In genomic region chr2:75707420-75707819, GRCm38 (mm10) we compare ENCODE assay signal across 17 mouse cellular contexts. TPM values are rescaled to one million over a fixed set of nuclear protein-coding genes. Genes with fewer than 3 reads are reported as not detected.
DNase-seq lines count a peak whose midpoint lies in the region; ATAC-seq and TF ChIP-seq lines count a peak whose summit lies in the region.
"Had no signal": no experiment of that assay in that cellular context is flagged by ENCODE, and none has a peak within 500 bp of the region (broad histone marks: within the 10 kb centered on the region; RNA-seq: fewer than 3 reads in every experiment).

No protein-coding gene starts in this region.

- TF ChIP-seq CTCF in stomach, postnatal 0 days (IDR thresholded peaks at IDR 0.05; ENCODE audit: low read depth): peak; percentile 13; the same call in 1 of the 2 replicates

- 3% methylated on average over 1 of the region's 1 CpGs for WGBS in liver, embryonic 11.5 days
- WGBS in liver, embryonic 13.5 days (ENCODE audit: insufficient replicate concordance): 6% methylated on average over 1 of the region's 1 CpGs
- 13% methylated on average over 1 of the region's 1 CpGs for WGBS in stomach, postnatal 0 days

- H3K4me2 ChIP-seq in liver, embryonic 11.5 days: no peak overlapping the region
- H3K4me2 ChIP-seq in liver, embryonic 13.5 days: 0 out of 2 replicates have a peak overlapping the region, but pooled peaks have one; percentile 0
- H3K4me2 ChIP-seq in stomach, postnatal 0 days (replicated peaks; ENCODE audit: low read depth): no peak overlapping the region
- H3K4me2 ChIP-seq: heart, embryonic 12.5 days; hindbrain, embryonic 15.5 days had no signal

- H3K36me3 ChIP-seq in liver, embryonic 11.5 days (ENCODE audit: control insufficient read depth, insufficient read depth, low read length): no peaks in the 10 kb centered on the region
- 0 out of 2 replicates have a peak, but pooled peaks cover 5% of the 10 kb centered on the region for H3K36me3 ChIP-seq in liver, embryonic 13.5 days
- H3K36me3 ChIP-seq in stomach, postnatal 0 days (ENCODE audit: control insufficient read depth, insufficient read depth, low read length): no peaks in the 10 kb centered on the region
- H3K36me3 ChIP-seq: forebrain, embryonic 10.5 days; heart, embryonic 12.5 days; hindbrain, embryonic 15.5 days; midbrain, embryonic 10.5 days had no signal

- H3K27me3 ChIP-seq in liver, embryonic 11.5 days (replicated peaks; ENCODE audit: control insufficient read depth, insufficient read depth, low read length): no peaks in the 10 kb centered on the region
- H3K27me3 ChIP-seq in liver, embryonic 13.5 days: no peaks in the 10 kb centered on the region
- H3K27me3 ChIP-seq in stomach, postnatal 0 days (ENCODE audit: control insufficient read depth, insufficient read depth, low read length): no peaks in the 10 kb centered on the region
- H3K27me3 ChIP-seq: heart, embryonic 12.5 days; hindbrain, embryonic 15.5 days had no signal

- DNase-seq in heart, adult 11 months: peak; percentile 89
- no peak for DNase-seq in heart, postnatal 4 days
- peak; percentile 58 for DNase-seq in liver
- no peak for DNase-seq in liver, embryonic 11.5 days (ENCODE audit: low spot score)
- DNase-seq in liver, embryonic 13.5 days: peak; percentile 43
- DNase-seq in stomach, postnatal 0 days (ENCODE audit: low spot score): peak; percentile 64
- DNase-seq in ovary, postnatal 10 days (ENCODE audit: low spot score): no peak
- no peak for DNase-seq in retina, postnatal 1 day
- DNase-seq: cerebellum, adult 9-11 months; layer of hippocampus, postnatal 36 days; lung, postnatal 14 days; thymus, postnatal 4 days had no signal

- H3K9ac ChIP-seq in liver, embryonic 11.5 days (ENCODE audit: low read depth, low read length): no peak overlapping the region
- H3K9ac ChIP-seq in liver, embryonic 13.5 days: peak overlapping the region; percentile 1; the same call in 1 of the 2 replicates
- H3K9ac ChIP-seq in stomach, postnatal 0 days (ENCODE audit: low read length): no peak overlapping the region
- H3K9ac ChIP-seq: heart, embryonic 12.5 days; hindbrain, embryonic 15.5 days had no signal

- no peaks in the 10 kb centered on the region for H3K9me3 ChIP-seq in liver, embryonic 11.5 days (ENCODE audit: control insufficient read depth, low read length)
- peaks cover 5% of the 10 kb centered on the region; the same call in 1 of the 2 replicates for H3K9me3 ChIP-seq in liver, embryonic 13.5 days (replicated peaks)
- no peaks in the 10 kb centered on the region for H3K9me3 ChIP-seq in stomach, postnatal 0 days (ENCODE audit: control insufficient read depth, low read length)
- H3K9me3 ChIP-seq: forebrain, embryonic 10.5 days; hindbrain, embryonic 15.5 days had no signal

- no peak for TF ChIP-seq EP300 in stomach, postnatal 0 days (optimal IDR thresholded peaks at IDR 0.05)

- no peak overlapping the region for H3K27ac ChIP-seq in liver, embryonic 11.5 days (ENCODE audit: low read depth, low read length)
- H3K27ac ChIP-seq in liver, embryonic 13.5 days: no peak overlapping the region
- H3K27ac ChIP-seq in stomach, postnatal 0 days (replicated peaks): peak overlapping the region; percentile 74
- H3K27ac ChIP-seq: forebrain, embryonic 10.5 days; hindbrain, embryonic 15.5 days; midbrain, embryonic 10.5 days had no signal

- no peak for ATAC-seq in liver, embryonic 11.5 days (replicated peaks; ENCODE audit: low FRiP score)
- ATAC-seq in liver, embryonic 13.5 days (ENCODE audit: low read depth): no peak
- ATAC-seq in stomach, postnatal 0 days (ENCODE audit: low FRiP score, low TSS enrichment): no peak
- ATAC-seq: CD4-positive, CD25-positive, alpha-beta regulatory T cell, adult 4 months had no signal

- H3K4me3 ChIP-seq in liver, embryonic 11.5 days (ENCODE audit: low read depth, low read length): no peak overlapping the region
- H3K4me3 ChIP-seq in liver, embryonic 13.5 days (replicated peaks): no peak overlapping the region
- no peak overlapping the region for H3K4me3 ChIP-seq in stomach, postnatal 0 days (ENCODE audit: low read depth, low read length)
- H3K4me3 ChIP-seq: forebrain, embryonic 10.5 days; heart, embryonic 12.5 days; hindbrain, embryonic 15.5 days; midbrain, embryonic 10.5 days had no signal

- H3K4me1 ChIP-seq in liver, embryonic 11.5 days (replicated peaks; ENCODE audit: control insufficient read depth, insufficient read depth, low read length): peaks cover 15% of the 10 kb centered on the region
- peaks cover 40% of the 10 kb centered on the region for H3K4me1 ChIP-seq in liver, embryonic 13.5 days (replicated peaks)
- no peaks in the 10 kb centered on the region; the same call in 1 of the 2 replicates for H3K4me1 ChIP-seq in stomach, postnatal 0 days (replicated peaks; ENCODE audit: control insufficient read depth, insufficient read depth)

RNA-seq across cellular contexts. Expression of gene Nfe2l2, which starts 3.0 kb away (rescaled TPM):
- total RNA-seq in heart, postnatal 4 days (2021): 10 to 100 TPM; 53.2 to 54.5 TPM
- 69.6 and 77.5 TPM in 2 replicates for polyA plus RNA-seq in liver, embryonic 11.5 days (2014; fragmentation: Nextera tagmentation; extraction: Ambion mirVana)
- 44.6 and 54.3 TPM in 2 replicates for polyA plus RNA-seq in liver, embryonic 13.5 days (2015; fragmentation: Nextera tagmentation; extraction: Ambion mirVana)
- polyA plus RNA-seq in stomach, postnatal 0 days (2015; fragmentation: Nextera tagmentation; extraction: Ambion mirVana): 125 and 144 TPM in 2 replicates

RNA-seq across cellular contexts. Expression of gene Hnrnpa3, which starts 48.4 kb away (rescaled TPM):
- total RNA-seq in heart, postnatal 4 days (2021): 100 to 1,000 TPM; 504 to 509 TPM
- 222 and 234 TPM in 2 replicates for polyA plus RNA-seq in liver, embryonic 11.5 days (2014; fragmentation: Nextera tagmentation; extraction: Ambion mirVana)
- 161 and 182 TPM in 2 replicates for polyA plus RNA-seq in liver, embryonic 13.5 days (2015; fragmentation: Nextera tagmentation; extraction: Ambion mirVana)
- polyA plus RNA-seq in stomach, postnatal 0 days (2015; fragmentation: Nextera tagmentation; extraction: Ambion mirVana): 116 and 127 TPM in 2 replicates

Comparison
In these comparisons a context has a peak if more than half of its experiments do, and no peak if none do; other contexts are left out.
1. DNase-seq: peak in heart, adult 11 months (single experiment), liver (single experiment), liver, embryonic 13.5 days (single experiment) and stomach, postnatal 0 days (single experiment); none in heart, postnatal 4 days (single experiment), liver, embryonic 11.5 days (single experiment), ovary, postnatal 10 days (single experiment) and retina, postnatal 1 day (single experiment).